Mouse (Mus musculus) right cerebral cortex, postnatal 4 days (tissue): ENCODE data around the gene Ogn.
"Not testable (repeated sequence)": the region's sequence is repeated elsewhere in the genome, so short reads cannot be mapped to it uniquely, and the experiment has no call there.

Experiments
- DNase-seq: peaks from one replicate; pipeline ENCODE4 v3.0.0-alpha.2; 2022

The Ogn gene

GRCm38 (mm10) chr13:49607714-49608113 lies at the start of gene Ogn:
Gene Ogn, plus strand, starts transcription at chr13:49608046.
- no peak for DNase-seq

- peak; percentile 5 for DNase-seq
These were observed 48.7 kb upstream of the Ogn start for GRCm38 (mm10) chr13:49559185-49559584.

- DNase-seq: no peak
These were observed 47.0 kb upstream of the Ogn start for GRCm38 (mm10) chr13:49560886-49561285.

GRCm38 (mm10) chr13:49564347-49564746 lies 43.5 kb upstream of the Ogn start:
- no peak for DNase-seq

- no peak for DNase-seq
These were observed 37.5 kb upstream of the Ogn start for GRCm38 (mm10) chr13:49570371-49570770.

GRCm38 (mm10) chr13:49571418-49571817 lies 36.4 kb upstream of the Ogn start:
- DNase-seq: no peak

- DNase-seq: no peak
These were observed 26.0 kb upstream of the Ogn start, which contains the start of gene Omd for GRCm38 (mm10) chr13:49581541-49582530. Gene Omd, plus strand, starts transcription at chr13:49582462.

- DNase-seq: no peak
These were observed 24.0 kb upstream of the Ogn start for GRCm38 (mm10) chr13:49583859-49584258.

- DNase-seq: peak; percentile 5
These were observed 23.4 kb upstream of the Ogn start for GRCm38 (mm10) chr13:49584307-49585005.

GRCm38 (mm10) chr13:49586062-49586461 lies 21.8 kb upstream of the Ogn start:
- no peak for DNase-seq

- not testable (repeated sequence) for DNase-seq
These were observed 5.3 kb upstream of the Ogn start for GRCm38 (mm10) chr13:49602541-49602940.

GRCm38 (mm10) chr13:49603603-49604002 lies 4.2 kb upstream of the Ogn start:
- DNase-seq: no peak

- DNase-seq: no peak
These were observed 910 bp downstream of the Ogn start for GRCm38 (mm10) chr13:49608589-49609322.

- no peak for DNase-seq
These were observed 9.2 kb downstream of the Ogn start for GRCm38 (mm10) chr13:49617021-49617420.

- DNase-seq: no peak
These were observed 10.5 kb downstream of the Ogn start for GRCm38 (mm10) chr13:49618365-49618764.

- no peak for DNase-seq
These were observed 15.4 kb downstream of the Ogn start for GRCm38 (mm10) chr13:49623216-49623615.

- DNase-seq: no peak
These were observed 20.3 kb downstream of the Ogn start for GRCm38 (mm10) chr13:49628167-49628566.

- no peak for DNase-seq
These were observed 21.2 kb downstream of the Ogn start for GRCm38 (mm10) chr13:49629076-49629475.

- DNase-seq: no peak
These were observed 32.1 kb downstream of the Ogn start for GRCm38 (mm10) chr13:49639965-49640364.

- no peak for DNase-seq
These were observed 34.8 kb downstream of the Ogn start for GRCm38 (mm10) chr13:49642650-49643049.

GRCm38 (mm10) chr13:49643669-49644362 lies 36.0 kb downstream of the Ogn start:
- DNase-seq: no peak
